Mouse (Mus musculus) forebrain, embryonic 10.5 days (tissue): ENCODE data around the gene Ugcg. TPM values are rescaled to one million over a fixed set of nuclear protein-coding genes. Genes with fewer than 3 reads are reported as not detected.

Experiments used
- polyA plus RNA-seq: library from polyadenylated mRNA; unstranded; fragments of >200 nt; fragmentation: Nextera tagmentation; extraction: Ambion mirVana; gene quantifications from 2 replicates; pipeline ENCODE4 v1.2.1, GENCODE M21; 2016

Gene Ugcg
- polyA plus RNA-seq, 1 experiment from 2014 or later = 11.7 TPM

Other genes starting within 250 kb of the Ugcg start
- 1.2 and 1.5 TPM in 2 replicates for gene Zkscan16, start 245.6 kb upstream of the Ugcg start, polyA plus RNA-seq
- gene Ptgr1, start 202.1 kb upstream of the Ugcg start, polyA plus RNA-seq = 12.0 and 12.8 TPM in 2 replicates
- gene Dnajc25, start 194.2 kb upstream of the Ugcg start, polyA plus RNA-seq = 5.4 and 5.9 TPM in 2 replicates
- 6.7 and 7.8 TPM in 2 replicates for gene Gm20503, start 186.0 kb upstream of the Ugcg start, polyA plus RNA-seq
- gene Gng10, start 154.2 kb upstream of the Ugcg start, polyA plus RNA-seq = 70.4 and 70.8 TPM in 2 replicates
- gene AI481877, start 50.3 kb upstream of the Ugcg start, polyA plus RNA-seq = not detected in 2 replicates
- gene Susd1, start 249.4 kb downstream of the Ugcg start, polyA plus RNA-seq = 2.3 TPM in 2 replicates